28 mouse cellular contexts compared by ENCODE assay signal in genomic region chr6:125541296-125541695, GRCm38 (mm10). TPM values are rescaled to one million over a fixed set of nuclear protein-coding genes. Genes with fewer than 3 reads are reported as not detected.
DNase-seq lines count a peak whose midpoint lies in the region; ATAC-seq lines count a peak whose summit lies in the region.
"Had no signal": no experiment of that assay in that cellular context is flagged by ENCODE, and none has a peak within 500 bp of the region (broad histone marks: within the 10 kb centered on the region; RNA-seq: fewer than 3 reads in every experiment).

No protein-coding gene starts in this region.

- H3K36me3 ChIP-seq in heart, embryonic 13.5 days: no peaks in the 10 kb centered on the region
- H3K36me3 ChIP-seq in liver, embryonic 15.5 days (replicated peaks): no peaks in the 10 kb centered on the region
- H3K36me3 ChIP-seq in forebrain, embryonic 16.5 days (ENCODE audit: control insufficient read depth, insufficient read depth): no peaks in the 10 kb centered on the region
- H3K36me3 ChIP-seq: G1E; limb, embryonic 12.5 days; midbrain, embryonic 13.5 days; neural tube, embryonic 12.5 days had no signal

- no peak overlapping the region for H3K9ac ChIP-seq in heart, embryonic 13.5 days
- H3K9ac ChIP-seq in liver, embryonic 15.5 days: no peak overlapping the region
- no peak overlapping the region for H3K9ac ChIP-seq in forebrain, embryonic 16.5 days (replicated peaks; ENCODE audit: low read depth, low read length)
- H3K9ac ChIP-seq: forebrain, embryonic 13.5 days; hindbrain, embryonic 14.5 days; limb, embryonic 12.5 days; midbrain, embryonic 13.5 days; neural tube, embryonic 12.5 days had no signal

- no peak for DNase-seq in heart, postnatal 4 days
- peak; percentile 33 for DNase-seq in liver
- DNase-seq in ovary, adult 18-20 months (ENCODE audit: low spot score): no peak
- no peak for DNase-seq in gastrocnemius, postnatal 10 days
- DNase-seq: cerebellum, adult 11 months; cerebellum, postnatal 10 days; gastrocnemius, postnatal 25 days; heart, adult 11 months; kidney, adult 11 months; kidney, postnatal 14 days; lung, adult 18-20 months; lung, postnatal 4 days; right cerebral cortex, postnatal 4 days; thymus, adult 2 months; thymus, postnatal 36 days had no signal

- H3K4me2 ChIP-seq in heart, embryonic 13.5 days: no peak overlapping the region; the same call in 1 of the 2 replicates
- peak overlapping the region; percentile 13; the same call in 1 of the 2 replicates for H3K4me2 ChIP-seq in liver, embryonic 15.5 days
- no peak overlapping the region for H3K4me2 ChIP-seq in forebrain, embryonic 16.5 days (ENCODE audit: low read length)
- H3K4me2 ChIP-seq: forebrain, embryonic 13.5 days; heart, embryonic 11.5 days; hindbrain, embryonic 14.5 days; limb, embryonic 12.5 days; midbrain, embryonic 13.5 days; neural tube, embryonic 12.5 days had no signal

- H3K4me3 ChIP-seq in heart, embryonic 13.5 days: no peak overlapping the region
- no peak overlapping the region for H3K4me3 ChIP-seq in liver, embryonic 15.5 days (replicated peaks)
- no peak overlapping the region for H3K4me3 ChIP-seq in forebrain, embryonic 16.5 days (replicated peaks; ENCODE audit: low read length)
- H3K4me3 ChIP-seq: forebrain, embryonic 13.5 days; limb, embryonic 12.5 days; midbrain, embryonic 13.5 days; neural tube, embryonic 12.5 days had no signal

- 38% methylated on average over 6 of the region's 6 CpGs for WGBS in heart, embryonic 13.5 days
- 22% methylated on average over 6 of the region's 6 CpGs for WGBS in liver, embryonic 15.5 days (ENCODE audit: insufficient replicate concordance)
- 92% methylated on average over 6 of the region's 6 CpGs for WGBS in forebrain, embryonic 16.5 days

- no peak for ATAC-seq in heart, embryonic 13.5 days (ENCODE audit: extremely low read depth, insufficient number of reproducible peaks, low FRiP score, low TSS enrichment)
- ATAC-seq in liver, embryonic 15.5 days (ENCODE audit: insufficient read depth): peak; percentile 68
- peak; percentile 83 for ATAC-seq in megakaryocyte-erythroid progenitor cell, adult 5-6 weeks (replicated peaks; ENCODE audit: low FRiP score, low TSS enrichment, poor library complexity, severe bottlenecking)
- no peak for ATAC-seq in forebrain, embryonic 16.5 days
- ATAC-seq: forebrain, embryonic 13.5 days; inflammation-experienced regulatory T-cells, adult 6 months; lung, postnatal 0 days; midbrain, embryonic 13.5 days had no signal

- H3K4me1 ChIP-seq in heart, embryonic 13.5 days: peaks cover 14% of the 10 kb centered on the region
- peaks cover 24% of the 10 kb centered on the region for H3K4me1 ChIP-seq in liver, embryonic 15.5 days (replicated peaks)
- H3K4me1 ChIP-seq in forebrain, embryonic 16.5 days (replicated peaks; ENCODE audit: control insufficient read depth, insufficient read depth, low read length): no peaks in the 10 kb centered on the region
- H3K4me1 ChIP-seq: forebrain, embryonic 13.5 days; midbrain, embryonic 13.5 days; neural tube, embryonic 12.5 days had no signal

- H3K9me3 ChIP-seq in heart, embryonic 13.5 days: no peaks in the 10 kb centered on the region
- no peaks in the 10 kb centered on the region for H3K9me3 ChIP-seq in liver, embryonic 15.5 days (replicated peaks)
- no peaks in the 10 kb centered on the region for H3K9me3 ChIP-seq in forebrain, embryonic 16.5 days (ENCODE audit: control insufficient read depth, low read length)
- H3K9me3 ChIP-seq: forebrain, embryonic 13.5 days; limb, embryonic 12.5 days; midbrain, embryonic 13.5 days; neural tube, embryonic 12.5 days had no signal

- H3K27me3 ChIP-seq in heart, embryonic 13.5 days (replicated peaks): peaks cover 10% of the 10 kb centered on the region; the same call in 1 of the 2 replicates
- H3K27me3 ChIP-seq in liver, embryonic 15.5 days: no peaks in the 10 kb centered on the region
- H3K27me3 ChIP-seq in forebrain, embryonic 16.5 days (replicated peaks; ENCODE audit: control insufficient read depth, insufficient read depth, low read length): no peaks in the 10 kb centered on the region
- H3K27me3 ChIP-seq: forebrain, embryonic 13.5 days; midbrain, embryonic 13.5 days had no signal

- peak overlapping the region; percentile 37; the same call in 1 of the 2 replicates for H3K27ac ChIP-seq in heart, embryonic 13.5 days (replicated peaks)
- H3K27ac ChIP-seq in liver, embryonic 15.5 days (replicated peaks): no peak overlapping the region; the same call in 1 of the 2 replicates
- no peak overlapping the region for H3K27ac ChIP-seq in forebrain, embryonic 16.5 days (ENCODE audit: low read length)
- H3K27ac ChIP-seq: forebrain, embryonic 13.5 days; hindbrain, embryonic 14.5 days; limb, embryonic 12.5 days; midbrain, embryonic 13.5 days; neural tube, embryonic 12.5 days had no signal

RNA-seq across cellular contexts. Expression of gene Vwf, which starts 5.3 kb away (rescaled TPM):
- polyA plus RNA-seq in heart, embryonic 13.5 days (2015; fragmentation: Nextera tagmentation; extraction: Ambion mirVana): 13.6 and 16.8 TPM in 2 replicates
- total RNA-seq in heart, postnatal 4 days (2021): 10 to 100 TPM; 86.0 to 87.2 TPM
- polyA plus RNA-seq in liver, embryonic 15.5 days (2015; fragmentation: Nextera tagmentation; extraction: Ambion mirVana): 8.5 and 11.9 TPM in 2 replicates
- 11.0 and 14.9 TPM in 2 replicates for total RNA-seq in megakaryocyte-erythroid progenitor cell, adult 5-6 weeks (2014; fragmentation: Nextera tagmentation)
- total RNA-seq in megakaryocyte-erythroid progenitor cell, adult 5-6 weeks (2017): 5.5 and 9.3 TPM in 2 replicates
- 10 to 100 TPM; 26.5 to 27.6 TPM for total RNA-seq in gastrocnemius, postnatal 10 days (2021)
- 6.3 and 9.8 TPM in 2 replicates for polyA plus RNA-seq in forebrain, embryonic 16.5 days (2015; fragmentation: Nextera tagmentation; extraction: Ambion mirVana)

RNA-seq across cellular contexts. Expression of gene Cd9, which starts 46.7 kb away (rescaled TPM):
- polyA plus RNA-seq in heart, embryonic 13.5 days (2015; fragmentation: Nextera tagmentation; extraction: Ambion mirVana): 79.6 and 84.5 TPM in 2 replicates
- 10 to 100 TPM; 72.4 to 73.3 TPM for total RNA-seq in heart, postnatal 4 days (2021)
- polyA plus RNA-seq in liver, embryonic 15.5 days (2015; fragmentation: Nextera tagmentation; extraction: Ambion mirVana): 121 and 141 TPM in 2 replicates
- 9.5 and 11.8 TPM in 2 replicates for total RNA-seq in megakaryocyte-erythroid progenitor cell, adult 5-6 weeks (2014; fragmentation: Nextera tagmentation)
- total RNA-seq in megakaryocyte-erythroid progenitor cell, adult 5-6 weeks (2017): 34.1 and 40.0 TPM in 2 replicates
- total RNA-seq in gastrocnemius, postnatal 10 days (2021): 10 to 100 TPM; 84.5 to 86.4 TPM
- 78.4 and 101 TPM in 2 replicates for polyA plus RNA-seq in forebrain, embryonic 16.5 days (2015; fragmentation: Nextera tagmentation; extraction: Ambion mirVana)
- total RNA-seq: G1E had no signal
- polyA plus RNA-seq: G1E had no signal

Comparison
In these comparisons a context has a peak if more than half of its experiments do, and no peak if none do; other contexts are left out.
1. ATAC-seq: peak in liver, embryonic 15.5 days (single experiment) and megakaryocyte-erythroid progenitor cell, adult 5-6 weeks (single experiment); none in heart, embryonic 13.5 days (single experiment) and forebrain, embryonic 16.5 days (single experiment).